Mouse (Mus musculus) stomach, postnatal 0 days (tissue): ENCODE data around the gene Pgd.

Source experiments
- CTCF ChIP-seq: IDR thresholded peaks from 2 replicates; pipeline ENCODE4 v1.5.1; 2016; ENCODE audit warnings: antibody characterized with exemption, low read depth, mild to moderate bottlenecking, moderate library complexity
- EP300 ChIP-seq: optimal IDR thresholded peaks from 2 replicates; pipeline ENCODE3; 2016; ENCODE audit warnings: antibody characterized with exemption

DNA sequence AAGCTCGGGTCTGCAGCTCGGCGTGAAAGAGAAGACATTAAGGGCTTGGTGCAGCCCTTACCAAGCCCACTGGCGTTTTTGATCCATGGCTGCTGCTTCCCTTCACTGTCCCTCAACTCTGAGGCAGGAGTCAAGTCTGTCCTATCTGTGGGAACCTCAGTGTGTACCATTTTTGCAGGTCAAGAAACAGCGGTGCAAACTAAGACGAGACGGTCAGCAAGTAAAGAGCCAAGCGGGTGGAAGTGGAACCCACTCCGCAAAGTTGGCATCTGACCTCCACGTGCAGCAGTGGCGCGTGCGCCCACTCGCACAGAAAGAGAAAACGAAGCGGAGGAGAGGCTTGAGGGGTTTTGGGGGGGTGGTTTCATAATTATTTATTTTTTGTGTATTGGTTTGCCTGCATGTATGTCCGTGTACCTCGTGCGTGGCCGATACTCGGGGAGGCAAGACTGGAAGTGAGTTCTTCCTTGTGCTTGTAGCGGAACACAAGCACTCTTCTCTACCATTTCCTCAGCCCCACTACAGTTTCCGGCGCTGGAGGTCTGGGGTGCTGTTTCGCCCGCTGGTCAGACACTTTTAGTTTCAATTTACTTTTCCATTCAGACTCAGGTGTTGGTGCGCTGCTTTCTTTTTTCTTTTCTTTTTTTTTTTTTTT lies 513 bp upstream of the Pgd start:
- TF ChIP-seq CTCF, result no peak
- TF ChIP-seq EP300, result no peak
